Mouse (Mus musculus) limb, embryonic 13.5 days (tissue): ENCODE data around the gene Rap1gap. TPM values are rescaled to one million over a fixed set of nuclear protein-coding genes. Genes with fewer than 3 reads are reported as not detected.

Experiments used
- ATAC-seq: fragments of 200-750 bp; cut with Nextera tagmentation; 2 replicates; pipeline ENCODE4 v1.8.0; 2017; ENCODE audit warnings: low read depth, moderate number of reproducible peaks, moderate TSS enrichment; ENCODE audit not compliant: low FRiP score
- H3K27ac ChIP-seq: fragments of 300-500 bp; sonication (generic); 2 replicates; pipeline ENCODE4 v1.5.1; 2015; ENCODE audit warnings: inconsistent platforms, mild to moderate bottlenecking, moderate library complexity
- H3K27me3 ChIP-seq: fragments of 300-500 bp; sonication (generic); 2 replicates; pipeline ENCODE4 v1.6.1; 2015; ENCODE audit warnings: mild to moderate bottlenecking, inconsistent platforms
- H3K36me3 ChIP-seq: fragments of 300-500 bp; sonication (generic); 2 replicates; pipeline ENCODE4 v1.6.1; 2015; ENCODE audit warnings: inconsistent platforms, mild to moderate bottlenecking, moderate library complexity
- H3K4me1 ChIP-seq: fragments of 300-500 bp; sonication (generic); 2 replicates; pipeline ENCODE4 v1.6.1; 2015; ENCODE audit warnings: inconsistent platforms
- H3K4me2 ChIP-seq: fragments of 300-500 bp; sonication (generic); replicated peaks from 2 replicates; pipeline ENCODE4 v1.6.1; 2015; ENCODE audit warnings: inconsistent platforms, mild to moderate bottlenecking, moderate library complexity
- H3K4me3 ChIP-seq: fragments of 300-500 bp; sonication (generic); 2 replicates; pipeline ENCODE4 v1.5.1; 2015; ENCODE audit warnings: moderate library complexity, mild to moderate bottlenecking, inconsistent platforms
- H3K9ac ChIP-seq: fragments of 300-500 bp; sonication (generic); 2 replicates; pipeline ENCODE4 v1.6.1; 2015; ENCODE audit warnings: mild to moderate bottlenecking, inconsistent platforms
- H3K9me3 ChIP-seq: fragments of 300-500 bp; sonication (generic); 2 replicates; pipeline ENCODE4 v1.6.1; 2016; ENCODE audit warnings: inconsistent platforms
- WGBS: fragments of 180-500 bp; shearing (Covaris S2); methylation state at CpG from one replicate; pipeline ENCODE4 v1.1.7; 2015; 5-methylcytosine and 5-hydroxymethylcytosine counted together
- polyA plus RNA-seq: library from polyadenylated mRNA; unstranded; fragments of >200 nt; fragmentation: Nextera tagmentation; extraction: Ambion mirVana; gene quantifications from 2 replicates; pipeline ENCODE4 v1.2.1, GENCODE M21; 2015

Gene Rap1gap
- polyA plus RNA-seq, 1 experiment from 2014 or later = 10.7 TPM

DNA sequence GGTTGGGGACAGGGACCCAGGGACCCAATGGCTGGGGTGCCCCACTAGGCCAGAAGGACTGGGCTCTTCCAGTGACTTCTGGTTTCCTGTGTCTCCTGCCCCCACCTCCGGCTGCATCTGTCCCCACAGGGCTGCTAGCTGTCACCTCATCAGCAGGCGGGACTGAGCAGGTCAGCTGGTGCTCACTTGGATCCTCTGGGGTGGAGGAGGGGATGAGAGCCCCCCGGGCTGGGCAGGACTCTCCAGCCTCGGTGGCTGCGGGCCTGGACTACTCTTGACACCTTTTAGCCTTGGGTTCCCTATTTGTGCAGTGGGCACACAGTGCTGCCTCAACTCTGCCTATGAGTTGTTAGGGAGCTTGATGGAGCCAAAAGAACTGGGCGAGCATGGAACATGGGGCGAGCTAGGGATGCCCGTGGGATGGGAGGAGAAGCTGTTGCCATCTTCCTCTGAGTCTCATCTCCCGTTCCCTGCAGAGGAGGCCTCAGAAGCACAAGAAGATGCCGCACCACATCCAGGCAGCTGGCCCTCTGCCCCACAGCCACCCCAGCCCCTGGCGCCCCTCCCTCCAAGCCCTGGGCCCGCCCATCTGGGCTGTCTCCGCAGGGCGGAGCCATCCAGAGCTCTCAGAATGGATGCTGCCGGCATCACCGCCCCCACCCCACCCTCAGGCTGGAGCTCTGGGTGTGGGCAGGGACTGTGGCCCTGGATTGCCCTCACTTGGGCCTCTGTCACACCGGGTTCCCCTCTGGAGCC lies 64.1 kb downstream of the Rap1gap start:
- 5% methylated on average over 17 of the region's 17 CpGs for WGBS
- peak overlapping the region; percentile 18 for H3K4me3 ChIP-seq
- H3K9ac ChIP-seq = 0 out of 2 replicates have a peak overlapping the region, but pooled peaks have one; percentile 8
- no peak for ATAC-seq
- H3K9me3 ChIP-seq = no peaks in the 10 kb centered on the region
- no peaks in the 10 kb centered on the region for H3K36me3 ChIP-seq
- H3K4me2 ChIP-seq = peak overlapping the region; percentile 50
- H3K27me3 ChIP-seq = peaks cover 49% of the 10 kb centered on the region
- no peak overlapping the region for H3K27ac ChIP-seq
- H3K4me1 ChIP-seq = peaks cover 32% of the 10 kb centered on the region

DNA sequence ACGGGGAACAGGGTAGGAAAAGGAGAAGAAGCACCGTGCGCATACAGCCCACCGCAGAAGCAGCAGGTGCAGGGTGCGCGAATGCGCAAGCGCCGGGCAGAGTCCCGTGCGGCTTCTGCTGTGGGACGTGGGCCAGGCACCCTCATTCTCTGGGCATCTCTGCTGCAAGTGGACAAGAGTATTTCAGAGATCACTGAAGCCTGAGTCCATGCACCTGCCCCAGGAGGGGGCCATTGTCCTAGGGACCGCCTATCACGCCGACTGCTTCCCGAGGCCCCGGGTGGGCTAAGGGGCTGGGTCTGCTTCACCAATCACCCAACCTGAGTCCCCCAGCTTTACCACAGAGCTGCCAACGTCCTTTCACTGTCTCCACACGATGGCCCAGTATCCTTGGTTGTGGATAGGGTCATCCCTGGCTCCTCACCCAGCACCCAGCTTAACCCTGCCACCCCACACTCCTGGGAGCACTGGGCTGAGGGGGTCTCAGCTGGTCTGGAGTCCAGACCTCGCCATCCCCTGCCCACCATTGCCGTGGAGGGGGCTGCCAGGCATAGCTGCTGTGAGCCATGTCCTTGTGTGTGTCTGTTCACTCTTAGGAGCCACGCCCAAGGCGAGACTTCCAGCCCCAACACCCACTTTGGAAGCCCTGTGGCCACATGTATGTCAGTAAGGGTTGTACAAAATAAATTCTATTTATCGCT lies 64.8 kb downstream of the Rap1gap start:
- 25% methylated on average over 24 of the region's 24 CpGs for WGBS
- Histone ChIP-seq H3K27me3 (peaks cover 41% of the 10 kb centered on the region), H3K9ac (no peak overlapping the region), H3K4me2 (peak overlapping the region; percentile 33), H3K27ac (no peak overlapping the region), H3K4me1 (peaks cover 25% of the 10 kb centered on the region), H3K9me3 (no peaks in the 10 kb centered on the region), H3K36me3 (no peaks in the 10 kb centered on the region), H3K4me3 (peak overlapping the region; percentile 18)
- no peak for ATAC-seq

DNA sequence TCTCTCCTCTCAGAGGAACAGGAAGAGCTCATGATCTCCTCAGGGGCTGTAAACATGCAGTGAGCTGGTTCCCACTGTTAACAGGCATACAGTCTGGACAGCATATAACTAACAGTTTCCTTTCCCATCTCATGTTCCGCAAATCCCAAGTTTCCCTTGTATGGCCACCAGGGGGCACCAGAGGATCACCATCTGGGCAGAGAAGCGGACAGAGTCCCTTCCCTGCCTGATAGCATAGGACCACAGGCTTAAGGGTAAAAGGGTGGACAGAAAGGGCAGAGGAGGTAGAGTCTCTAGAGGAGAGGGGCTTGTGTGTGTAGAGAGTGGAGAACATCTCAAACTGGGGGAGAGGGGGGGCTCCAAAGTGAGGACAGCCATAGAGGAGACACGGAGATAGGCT lies 65.6 kb downstream of the Rap1gap start:
- Histone ChIP-seq H3K9ac (no peak overlapping the region), H3K27me3 (peaks cover 35% of the 10 kb centered on the region), H3K4me1 (peaks cover 23% of the 10 kb centered on the region), H3K9me3 (no peaks in the 10 kb centered on the region), H3K4me3 (no peak overlapping the region), H3K4me2 (no peak overlapping the region), H3K36me3 (no peaks in the 10 kb centered on the region), H3K27ac (no peak overlapping the region)
- ATAC-seq = 0 out of 2 replicates have a peak, but pooled peaks have one; percentile 25
- WGBS = 21% methylated on average over 3 of the region's 3 CpGs

DNA sequence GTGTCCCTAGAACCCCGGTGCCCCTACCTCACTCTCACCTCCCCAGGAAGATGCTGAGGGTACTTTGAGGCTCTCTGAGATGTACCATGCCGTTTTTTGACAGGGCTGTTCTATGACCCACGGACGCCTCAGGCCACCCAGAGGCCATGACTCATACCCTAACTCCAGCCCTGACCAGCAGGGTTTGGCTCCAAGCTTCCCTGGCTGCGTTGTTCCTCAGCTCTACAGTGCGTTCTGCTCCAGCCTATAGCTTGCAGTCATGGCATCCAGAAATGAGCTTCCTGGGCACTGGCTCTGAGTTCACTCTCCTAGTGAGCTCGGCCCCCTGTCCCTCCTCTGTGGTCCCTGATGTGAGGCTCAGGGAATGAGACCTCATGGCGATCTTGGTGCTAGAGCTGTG lies 66.2 kb downstream of the Rap1gap start:
- Histone ChIP-seq H3K4me3 (no peak overlapping the region), H3K36me3 (no peaks in the 10 kb centered on the region), H3K27ac (no peak overlapping the region), H3K27me3 (peaks cover 35% of the 10 kb centered on the region), H3K4me1 (peaks cover 23% of the 10 kb centered on the region), H3K9ac (no peak overlapping the region), H3K4me2 (no peak overlapping the region), H3K9me3 (no peaks in the 10 kb centered on the region)
- 78% methylated on average over 8 of the region's 8 CpGs for WGBS
- ATAC-seq = no peak

DNA sequence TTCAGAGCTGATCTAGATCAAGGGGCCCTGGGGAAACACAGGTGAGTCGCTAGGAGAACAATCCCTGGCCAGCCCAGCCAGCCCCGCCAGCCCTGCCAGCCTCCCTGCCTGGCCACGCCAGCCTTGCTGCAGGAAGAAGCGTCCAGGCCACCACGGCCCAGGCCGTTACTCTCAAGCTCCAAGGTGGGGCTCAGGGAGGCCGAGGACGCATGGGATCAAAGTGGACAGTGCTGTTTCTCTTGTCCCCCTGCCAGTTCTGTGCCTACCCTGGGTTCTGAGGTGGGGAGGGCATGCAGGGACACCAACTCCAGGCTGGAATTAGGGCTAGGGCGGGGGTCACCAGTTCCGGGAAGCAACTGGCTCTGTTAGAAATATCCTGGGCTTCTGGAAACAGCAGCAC lies 67.4 kb downstream of the Rap1gap start:
- Histone ChIP-seq H3K27ac (no peak overlapping the region), H3K4me2 (no peak overlapping the region), H3K4me3 (no peak overlapping the region), H3K36me3 (no peaks in the 10 kb centered on the region), H3K9me3 (no peaks in the 10 kb centered on the region), H3K9ac (no peak overlapping the region), H3K4me1 (peaks cover 32% of the 10 kb centered on the region), H3K27me3 (peaks cover 34% of the 10 kb centered on the region)
- no peak for ATAC-seq
- 63% methylated on average over 10 of the region's 10 CpGs for WGBS

DNA sequence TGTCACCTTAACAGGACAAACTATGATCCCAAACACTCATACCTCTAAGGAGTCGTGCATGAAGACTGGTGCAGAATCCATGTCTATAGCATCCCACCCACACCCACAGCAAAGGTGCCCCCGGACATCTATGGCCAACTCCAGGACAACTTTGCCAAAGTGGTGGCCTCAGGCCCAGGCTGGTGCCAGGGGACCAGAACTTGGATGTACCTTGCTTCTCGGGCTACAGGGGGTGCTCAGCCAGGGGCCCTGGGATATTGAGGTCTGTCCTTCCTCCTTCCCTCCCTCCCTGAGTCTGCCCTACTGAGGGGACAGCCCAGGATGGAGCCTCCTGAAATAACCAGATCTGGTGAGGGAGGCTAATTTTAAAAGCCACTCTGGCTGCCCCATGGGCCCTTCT lies 67.8 kb downstream of the Rap1gap start:
- H3K4me3 ChIP-seq = no peak overlapping the region
- no peak overlapping the region for H3K9ac ChIP-seq
- no peaks in the 10 kb centered on the region for H3K36me3 ChIP-seq
- WGBS = 77% methylated on average over 3 of the region's 3 CpGs
- peaks cover 32% of the 10 kb centered on the region for H3K27me3 ChIP-seq
- H3K27ac ChIP-seq = no peak overlapping the region
- no peak overlapping the region for H3K4me2 ChIP-seq
- peaks cover 27% of the 10 kb centered on the region for H3K4me1 ChIP-seq
- no peak for ATAC-seq
- H3K9me3 ChIP-seq = no peaks in the 10 kb centered on the region

DNA sequence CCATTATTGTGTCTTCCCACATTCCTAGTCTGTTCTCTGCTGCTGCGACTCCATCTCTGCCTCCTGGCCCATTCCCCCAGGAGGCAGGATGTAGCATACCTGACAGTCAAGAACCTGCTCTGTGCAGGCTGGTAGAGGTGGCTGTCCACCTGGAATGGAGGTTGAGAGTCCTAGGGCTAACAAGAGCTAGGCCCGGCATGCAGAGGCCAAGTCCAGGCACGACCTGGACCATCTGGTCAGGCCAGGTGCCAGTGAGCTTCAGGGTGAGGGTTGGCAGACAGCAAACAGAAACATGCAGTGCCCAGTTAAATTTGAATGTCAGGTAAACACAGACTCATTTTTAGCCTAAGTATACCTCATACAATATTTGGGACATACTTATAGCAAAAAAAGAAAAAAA lies 68.4 kb downstream of the Rap1gap start:
- 68% methylated on average over 3 of the region's 3 CpGs for WGBS
- peaks cover 27% of the 10 kb centered on the region for H3K27me3 ChIP-seq
- H3K9me3 ChIP-seq = no peaks in the 10 kb centered on the region
- no peak overlapping the region for H3K4me2 ChIP-seq
- no peak for ATAC-seq
- no peak overlapping the region for H3K9ac ChIP-seq
- H3K36me3 ChIP-seq = no peaks in the 10 kb centered on the region
- H3K4me3 ChIP-seq = no peak overlapping the region
- H3K4me1 ChIP-seq = peaks cover 21% of the 10 kb centered on the region
- no peak overlapping the region for H3K27ac ChIP-seq

DNA sequence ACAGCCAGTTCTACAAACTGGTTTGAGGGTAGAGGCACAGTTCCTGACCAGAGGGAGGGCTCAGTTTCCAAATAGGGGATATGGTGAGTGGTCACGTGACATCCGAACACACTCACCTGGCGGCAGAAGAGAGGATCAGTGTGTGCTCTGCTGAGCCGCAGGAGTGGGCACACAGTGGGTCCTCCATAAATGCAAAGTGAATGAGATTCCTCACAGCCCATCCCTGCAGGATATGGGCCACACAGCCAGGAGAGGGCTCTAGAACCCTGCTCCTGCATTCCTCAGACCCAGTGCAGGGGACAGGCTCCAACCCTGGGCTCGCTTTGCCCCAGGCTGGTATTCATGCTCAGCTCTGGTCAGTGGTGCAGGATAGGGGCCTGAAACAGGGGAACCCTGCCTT lies 68.9 kb downstream of the Rap1gap start:
- Histone ChIP-seq H3K36me3 (no peaks in the 10 kb centered on the region), H3K9ac (no peak overlapping the region), H3K4me2 (no peak overlapping the region), H3K4me1 (peaks cover 16% of the 10 kb centered on the region), H3K27ac (no peak overlapping the region), H3K27me3 (peaks cover 22% of the 10 kb centered on the region), H3K9me3 (no peaks in the 10 kb centered on the region), H3K4me3 (no peak overlapping the region)
- WGBS = 75% methylated on average over 5 of the region's 5 CpGs
- ATAC-seq = no peak

DNA sequence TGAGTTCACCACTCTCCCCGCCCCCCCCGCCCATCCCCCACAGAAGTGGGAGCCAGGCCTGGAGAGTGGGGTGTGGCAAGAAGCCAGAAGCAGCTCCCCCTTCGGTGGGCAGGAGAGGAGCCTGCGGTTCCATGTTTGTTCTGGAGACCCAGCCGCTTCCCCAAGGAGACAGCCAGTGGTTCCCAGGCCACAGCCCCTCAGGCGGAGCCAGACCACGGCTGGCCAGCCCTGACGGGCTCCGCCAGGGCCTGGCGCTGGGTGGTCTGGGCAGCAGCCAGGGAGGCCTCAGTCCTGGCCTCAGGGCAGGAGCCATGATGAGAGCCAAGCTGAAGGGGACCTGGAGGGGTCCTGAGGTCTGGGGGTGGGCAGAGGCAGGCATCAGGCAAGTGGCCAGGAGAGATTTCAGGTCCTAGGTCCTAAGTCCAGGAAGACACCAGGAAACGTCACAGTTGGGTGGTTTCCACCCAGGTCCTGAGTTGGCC lies 71.7 kb downstream of the Rap1gap start:
- H3K4me2 ChIP-seq = no peak overlapping the region
- H3K9me3 ChIP-seq = no peaks in the 10 kb centered on the region
- peaks cover 15% of the 10 kb centered on the region for H3K4me1 ChIP-seq
- H3K27ac ChIP-seq = no peak overlapping the region
- H3K36me3 ChIP-seq = no peaks in the 10 kb centered on the region
- H3K9ac ChIP-seq = no peak overlapping the region
- no peaks in the 10 kb centered on the region for H3K27me3 ChIP-seq
- H3K4me3 ChIP-seq = no peak overlapping the region
- 37% methylated on average over 11 of the region's 11 CpGs for WGBS
- no peak for ATAC-seq

DNA sequence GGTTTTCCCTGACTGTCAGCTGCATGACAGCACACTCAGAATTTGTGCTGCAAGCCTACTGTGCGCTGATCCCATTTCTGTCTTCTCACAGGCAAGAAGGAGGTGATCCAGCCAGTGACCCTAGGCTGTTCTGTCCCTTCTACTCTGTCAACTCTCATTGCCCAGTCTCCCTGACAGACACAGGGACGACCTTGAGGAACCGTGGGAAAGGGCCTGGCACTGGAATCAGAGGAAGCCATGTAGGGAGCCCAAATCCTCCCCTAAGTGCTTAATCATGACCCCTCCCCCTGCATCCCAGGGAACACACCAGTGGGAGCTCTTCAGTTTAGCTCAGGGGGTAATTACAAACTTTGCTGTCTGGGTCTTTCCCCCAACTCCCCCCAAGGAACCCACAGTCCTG lies 73.2 kb downstream of the Rap1gap start:
- H3K27ac ChIP-seq = no peak overlapping the region
- no peak overlapping the region for H3K4me3 ChIP-seq
- H3K4me1 ChIP-seq = peaks cover 15% of the 10 kb centered on the region
- no peak overlapping the region for H3K9ac ChIP-seq
- no peaks in the 10 kb centered on the region for H3K36me3 ChIP-seq
- H3K4me2 ChIP-seq = no peak overlapping the region
- no peaks in the 10 kb centered on the region for H3K27me3 ChIP-seq
- 73% methylated on average over 3 of the region's 3 CpGs for WGBS
- no peaks in the 10 kb centered on the region for H3K9me3 ChIP-seq
- ATAC-seq = no peak

DNA sequence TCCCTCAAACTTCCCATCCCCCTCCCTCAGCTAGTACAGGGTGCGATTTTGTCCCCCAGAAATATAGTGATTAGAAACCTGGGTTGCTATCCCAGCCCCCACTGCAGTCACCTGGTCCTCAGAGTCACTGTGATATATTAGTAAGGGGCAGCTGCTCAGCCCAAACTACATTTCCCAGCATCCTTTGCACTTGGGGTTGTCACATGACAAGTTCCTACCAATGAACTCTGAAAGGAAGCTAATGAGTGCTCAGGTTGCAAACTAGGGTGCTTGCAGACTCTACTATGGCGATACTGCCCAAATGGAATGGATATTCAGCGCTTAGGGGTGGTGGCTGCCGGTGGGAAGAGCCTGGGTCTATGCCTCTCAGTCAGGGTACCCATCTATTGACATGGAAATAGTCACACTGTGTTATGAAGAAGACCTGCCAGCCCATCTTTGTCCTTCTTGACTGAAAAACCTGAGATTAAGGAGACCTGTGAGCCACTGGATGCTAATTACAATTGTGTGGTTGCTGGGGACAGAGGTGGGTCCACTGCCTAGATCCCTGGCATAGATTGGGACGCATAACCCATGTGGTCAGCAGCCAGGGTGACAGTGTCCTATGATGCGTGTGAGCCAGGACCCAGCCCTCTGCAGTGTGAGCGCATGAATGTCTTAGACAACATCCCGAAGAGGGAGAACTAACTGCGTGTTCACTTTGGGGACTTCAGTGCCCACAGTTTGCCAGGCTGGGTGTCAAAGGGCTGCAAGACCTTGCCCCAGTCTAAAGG lies 74.8 kb downstream of the Rap1gap start:
- peak; percentile 81 for ATAC-seq
- peaks cover 15% of the 10 kb centered on the region for H3K4me1 ChIP-seq
- no peak overlapping the region for H3K9ac ChIP-seq
- whole genome bisulfite sequencing = 53% methylated on average over 9 of the region's 9 CpGs
- peak overlapping the region; percentile 52 for H3K4me2 ChIP-seq
- no peaks in the 10 kb centered on the region for H3K9me3 ChIP-seq
- no peaks in the 10 kb centered on the region for H3K27me3 ChIP-seq
- no peak overlapping the region for H3K4me3 ChIP-seq
- H3K36me3 ChIP-seq = no peaks in the 10 kb centered on the region
- no peak overlapping the region for H3K27ac ChIP-seq

DNA sequence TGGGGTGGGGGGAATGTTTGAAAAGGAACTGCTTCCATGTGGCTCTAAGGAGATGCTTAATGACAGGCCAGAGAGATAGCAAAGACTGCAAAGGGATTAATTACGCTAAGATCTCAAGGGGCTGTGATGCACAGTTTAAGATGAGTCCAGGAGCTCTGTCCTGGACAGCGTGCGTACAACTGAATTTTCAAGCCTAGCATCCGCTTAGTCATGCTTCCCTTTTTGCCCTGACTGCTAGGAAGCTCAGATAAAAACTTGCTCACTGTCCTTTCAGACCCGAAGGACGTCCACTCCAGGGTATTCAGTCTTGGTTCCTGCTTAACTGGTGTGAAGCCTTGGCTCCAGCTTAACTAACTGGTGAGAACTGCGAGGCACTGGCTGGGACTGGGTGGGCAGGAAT lies 75.8 kb downstream of the Rap1gap start:
- H3K4me3 ChIP-seq = no peak overlapping the region
- no peaks in the 10 kb centered on the region for H3K36me3 ChIP-seq
- peaks cover 15% of the 10 kb centered on the region for H3K4me1 ChIP-seq
- H3K27me3 ChIP-seq = no peaks in the 10 kb centered on the region
- no peaks in the 10 kb centered on the region for H3K9me3 ChIP-seq
- no peak for ATAC-seq
- 88% methylated on average over 7 of the region's 7 CpGs for WGBS
- no peak overlapping the region for H3K4me2 ChIP-seq
- no peak overlapping the region for H3K27ac ChIP-seq
- H3K9ac ChIP-seq = no peak overlapping the region
